Mouse (Mus musculus) limb, embryonic 12.5 days (tissue): ENCODE data around the gene Optc. TPM values are rescaled to one million over a fixed set of nuclear protein-coding genes. Genes with fewer than 3 reads are reported as not detected.

ENCODE experiments used
- ATAC-seq: fragments of 200-750 bp; cut with Nextera tagmentation; 2 replicates; pipeline ENCODE4 v1.8.0; 2017; ENCODE audit warnings: low read depth, moderate TSS enrichment; ENCODE audit not compliant: insufficient number of reproducible peaks, insufficient read depth, low FRiP score, low TSS enrichment
- H3K27ac ChIP-seq: fragments of 300-500 bp; sonication (generic); 2 replicates; pipeline ENCODE4 v1.5.1; 2016; ENCODE audit warnings: mild to moderate bottlenecking, moderate library complexity
- H3K27me3 ChIP-seq: fragments of 300-500 bp; sonication (generic); 2 replicates; pipeline ENCODE4 v1.6.1; 2016; ENCODE audit warnings: mild to moderate bottlenecking, moderate library complexity
- H3K36me3 ChIP-seq: fragments of 300-500 bp; sonication (generic); 2 replicates; pipeline ENCODE4 v1.6.1; 2016; ENCODE audit warnings: mild to moderate bottlenecking, moderate library complexity
- H3K4me1 ChIP-seq: fragments of 300-500 bp; sonication (generic); replicated peaks from 2 replicates; pipeline ENCODE4 v1.6.1; 2016
- H3K4me2 ChIP-seq: fragments of 300-500 bp; sonication (generic); 2 replicates; pipeline ENCODE4 v1.6.1; 2016; ENCODE audit warnings: mild to moderate bottlenecking, moderate library complexity
- H3K4me3 ChIP-seq: fragments of 300-500 bp; sonication (generic); replicated peaks from 2 replicates; pipeline ENCODE4 v1.5.1; 2016; ENCODE audit warnings: mild to moderate bottlenecking
- H3K9ac ChIP-seq: fragments of 300-500 bp; sonication (generic); replicated peaks from 2 replicates; pipeline ENCODE4 v1.6.1; 2016; ENCODE audit warnings: mild to moderate bottlenecking, moderate library complexity
- H3K9me3 ChIP-seq: fragments of 300-500 bp; sonication (generic); 2 replicates; pipeline ENCODE4 v1.6.1; 2016; ENCODE audit warnings: mild to moderate bottlenecking, moderate library complexity
- WGBS: fragments of 180-500 bp; shearing (Covaris S2); methylation state at CpG from one replicate; pipeline ENCODE4 v1.1.7; 2016; 5-methylcytosine and 5-hydroxymethylcytosine counted together
- polyA plus RNA-seq: library from polyadenylated mRNA; unstranded; fragments of >200 nt; fragmentation: Nextera tagmentation; extraction: Ambion mirVana; gene quantifications from 2 replicates; pipeline ENCODE4 v1.2.1, GENCODE M21; 2016

The Optc gene
- polyA plus RNA-seq, 1 experiment from 2014 or later: 0.41 TPM

- Histone ChIP-seq H3K9ac (no peak overlapping the region), H3K27me3 (peaks cover 17% of the 10 kb centered on the region), H3K27ac (no peak overlapping the region), H3K4me2 (no peak overlapping the region), H3K36me3 (no peaks in the 10 kb centered on the region), H3K9me3 (no peaks in the 10 kb centered on the region), H3K4me3 (no peak overlapping the region), H3K4me1 (peaks cover 37% of the 10 kb centered on the region)
- no peak for ATAC-seq
- WGBS: 53% methylated on average over 11 of the region's 11 CpGs
Measured at GRCm38 (mm10) chr1:133882283-133883217, 25.2 kb downstream of the Optc start.

- Histone ChIP-seq H3K27ac (no peak overlapping the region), H3K4me2 (no peak overlapping the region), H3K4me1 (peaks cover 33% of the 10 kb centered on the region), H3K4me3 (no peak overlapping the region), H3K9ac (no peak overlapping the region), H3K36me3 (no peaks in the 10 kb centered on the region), H3K27me3 (peaks cover 12% of the 10 kb centered on the region), H3K9me3 (no peaks in the 10 kb centered on the region)
- 47% methylated on average over 6 of the region's 6 CpGs for WGBS
- ATAC-seq: no peak
Measured at GRCm38 (mm10) chr1:133881813-133882212, 26.0 kb downstream of the Optc start.

- no peak for ATAC-seq
- H3K27ac ChIP-seq: no peak overlapping the region
- H3K4me2 ChIP-seq: no peak overlapping the region
- H3K9me3 ChIP-seq: no peaks in the 10 kb centered on the region
- no peaks in the 10 kb centered on the region for H3K36me3 ChIP-seq
- H3K4me3 ChIP-seq: no peak overlapping the region
- peaks cover 19% of the 10 kb centered on the region; the same call in 1 of the 2 replicates for H3K4me1 ChIP-seq
- 84% methylated on average over 12 of the region's 12 CpGs for WGBS
- H3K9ac ChIP-seq: no peak overlapping the region
- H3K27me3 ChIP-seq: no peaks in the 10 kb centered on the region
Measured at GRCm38 (mm10) chr1:133878825-133879423, 28.9 kb downstream of the Optc start.

- 90% methylated on average over 7 of the region's 7 CpGs for WGBS
- peaks cover 17% of the 10 kb centered on the region; the same call in 1 of the 2 replicates for H3K4me1 ChIP-seq
- H3K4me3 ChIP-seq: no peak overlapping the region
- no peaks in the 10 kb centered on the region for H3K9me3 ChIP-seq
- H3K36me3 ChIP-seq: no peaks in the 10 kb centered on the region
- no peaks in the 10 kb centered on the region for H3K27me3 ChIP-seq
- no peak overlapping the region for H3K4me2 ChIP-seq
- no peak overlapping the region for H3K9ac ChIP-seq
- H3K27ac ChIP-seq: no peak overlapping the region
- no peak for ATAC-seq
Measured at GRCm38 (mm10) chr1:133876936-133877335, 30.9 kb downstream of the Optc start.

GRCm38 (mm10) chr1:133873086-133873813 is 34.5 kb downstream of the Optc start:
- Histone ChIP-seq H3K4me1 (peaks cover 9% of the 10 kb centered on the region; the same call in 1 of the 2 replicates), H3K27me3 (no peaks in the 10 kb centered on the region), H3K36me3 (no peaks in the 10 kb centered on the region), H3K9ac (no peak overlapping the region), H3K4me2 (no peak overlapping the region), H3K9me3 (no peaks in the 10 kb centered on the region), H3K4me3 (no peak overlapping the region), H3K27ac (no peak overlapping the region)
- no peak for ATAC-seq
- 84% methylated on average over 6 of the region's 6 CpGs for WGBS

GRCm38 (mm10) chr1:133871241-133871640 is 36.6 kb downstream of the Optc start:
- Histone ChIP-seq H3K4me2 (no peak overlapping the region), H3K9me3 (no peaks in the 10 kb centered on the region), H3K4me3 (no peak overlapping the region), H3K9ac (no peak overlapping the region), H3K27me3 (no peaks in the 10 kb centered on the region), H3K36me3 (no peaks in the 10 kb centered on the region), H3K27ac (no peak overlapping the region), H3K4me1 (no peaks in the 10 kb centered on the region)
- no peak for ATAC-seq
- WGBS: 87% methylated on average over 10 of the region's 10 CpGs

GRCm38 (mm10) chr1:133869221-133869620 is 38.6 kb downstream of the Optc start:
- Histone ChIP-seq H3K9me3 (no peaks in the 10 kb centered on the region), H3K36me3 (no peaks in the 10 kb centered on the region), H3K4me1 (no peaks in the 10 kb centered on the region), H3K27me3 (no peaks in the 10 kb centered on the region), H3K4me3 (no peak overlapping the region), H3K4me2 (no peak overlapping the region), H3K9ac (no peak overlapping the region), H3K27ac (no peak overlapping the region)
- no peak for ATAC-seq
- WGBS: 64% methylated on average over 2 of the region's 2 CpGs

- no peak overlapping the region for H3K4me3 ChIP-seq
- no peaks in the 10 kb centered on the region for H3K9me3 ChIP-seq
- no peak overlapping the region for H3K9ac ChIP-seq
- H3K27me3 ChIP-seq: no peaks in the 10 kb centered on the region; the same call in 1 of the 2 replicates
- peaks cover 25% of the 10 kb centered on the region for H3K4me1 ChIP-seq
- H3K27ac ChIP-seq: peak overlapping the region; percentile 78
- H3K4me2 ChIP-seq: no peak overlapping the region
- WGBS: 37% methylated on average over 10 of the region's 10 CpGs
- no peaks in the 10 kb centered on the region for H3K36me3 ChIP-seq
- ATAC-seq: no peak
Measured at GRCm38 (mm10) chr1:133863257-133863997, 44.4 kb downstream of the Optc start.

GRCm38 (mm10) chr1:133861028-133861427 is 46.8 kb downstream of the Optc start:
- peaks cover 17% of the 10 kb centered on the region for H3K27me3 ChIP-seq
- H3K9ac ChIP-seq: no peak overlapping the region
- no peak for ATAC-seq
- peaks cover 28% of the 10 kb centered on the region for H3K4me1 ChIP-seq
- no peaks in the 10 kb centered on the region for H3K36me3 ChIP-seq
- 79% methylated on average over 5 of the region's 5 CpGs for WGBS
- H3K27ac ChIP-seq: no peak overlapping the region
- H3K9me3 ChIP-seq: no peaks in the 10 kb centered on the region
- H3K4me2 ChIP-seq: no peak overlapping the region
- no peak overlapping the region for H3K4me3 ChIP-seq

GRCm38 (mm10) chr1:133859821-133860711 is 47.7 kb downstream of the Optc start:
- Histone ChIP-seq H3K36me3 (no peaks in the 10 kb centered on the region), H3K27me3 (peaks cover 17% of the 10 kb centered on the region), H3K4me3 (no peak overlapping the region), H3K4me1 (peaks cover 38% of the 10 kb centered on the region), H3K27ac (no peak overlapping the region), H3K4me2 (no peak overlapping the region), H3K9ac (no peak overlapping the region), H3K9me3 (no peaks in the 10 kb centered on the region)
- 72% methylated on average over 20 of the region's 20 CpGs for WGBS
- no peak for ATAC-seq
